Mouse (Mus musculus) hindbrain, postnatal 0 days (tissue): Measurements from ENCODE around the gene Hoxa10. TPM values are rescaled to one million over a fixed set of nuclear protein-coding genes. Genes with fewer than 3 reads are reported as not detected.

ENCODE experiments used
- ATAC-seq: fragments of 200-750 bp; cut with Nextera tagmentation; 2 replicates; pipeline ENCODE4 v1.8.0; 2017; ENCODE audit warnings: mild to moderate bottlenecking, moderate TSS enrichment, moderate library complexity
- DNase-seq: peaks from one replicate; pipeline ENCODE4 v3.0.0-alpha.2; 2015; ENCODE audit warnings: low spot score
- H3K27ac ChIP-seq: fragments of 300-500 bp; sonication (generic); 2 replicates; pipeline ENCODE4 v1.5.1; 2014; ENCODE audit warnings: mild to moderate bottlenecking
- H3K27me3 ChIP-seq: fragments of 300-500 bp; sonication (generic); 2 replicates; pipeline ENCODE4 v1.6.1; 2014; ENCODE audit warnings: low read length, mixed read lengths; ENCODE audit not compliant: insufficient read depth
- H3K36me3 ChIP-seq: fragments of 300-500 bp; sonication (generic); 2 replicates; pipeline ENCODE4 v1.6.1; 2014; ENCODE audit warnings: low read length, mixed read lengths; ENCODE audit not compliant: insufficient read depth
- H3K4me1 ChIP-seq: fragments of 300-500 bp; sonication (generic); 2 replicates; pipeline ENCODE4 v1.6.1; 2014; ENCODE audit warnings: antibody characterized with exemption, low read length, mixed read lengths; ENCODE audit not compliant: insufficient read depth
- H3K4me2 ChIP-seq: fragments of 300-500 bp; sonication (generic); 2 replicates; pipeline ENCODE4 v1.6.1; 2014; ENCODE audit warnings: low read depth, mild to moderate bottlenecking, low read length, moderate library complexity, mixed read lengths
- H3K4me3 ChIP-seq: fragments of 300-500 bp; sonication (generic); 2 replicates; pipeline ENCODE4 v1.5.1; 2014; ENCODE audit warnings: low read length
- H3K9ac ChIP-seq: fragments of 300-500 bp; sonication (generic); replicated peaks from 2 replicates; pipeline ENCODE4 v1.6.1; 2014; ENCODE audit warnings: mild to moderate bottlenecking, low read length, moderate library complexity, mixed read lengths
- H3K9me3 ChIP-seq: fragments of 300-500 bp; sonication (generic); 2 replicates; pipeline ENCODE4 v1.6.1; 2016; ENCODE audit warnings: low read length, mixed read lengths
- CTCF ChIP-seq: IDR thresholded peaks from 2 replicates; pipeline ENCODE4 v1.5.1; 2016; ENCODE audit warnings: antibody characterized with exemption, control low read depth, low read depth
- WGBS: fragments of 180-500 bp; shearing (Covaris S2); extraction: QIAGEN DNeasy Blood & Tissue Kit; methylation state at CpG from one replicate; pipeline ENCODE4 v1.1.7; 2014; 5-methylcytosine and 5-hydroxymethylcytosine counted together
- polyA plus RNA-seq: library from polyadenylated mRNA; unstranded; fragments of >200 nt; fragmentation: Nextera tagmentation; extraction: Ambion mirVana; gene quantifications from 2 replicates; pipeline ENCODE4 v1.2.1, GENCODE M21; 2015
- total RNA-seq: library from RNA; depleted of rRNA; stranded (reverse); fragments of >200 nt; gene quantifications from 2 replicates; pipeline ENCODE4 v1.2.3, GENCODE M21; 2014

Gene Hoxa10
- total and polyA plus RNA-seq, 2 experiments from 2014 or later: not detected

DNA sequence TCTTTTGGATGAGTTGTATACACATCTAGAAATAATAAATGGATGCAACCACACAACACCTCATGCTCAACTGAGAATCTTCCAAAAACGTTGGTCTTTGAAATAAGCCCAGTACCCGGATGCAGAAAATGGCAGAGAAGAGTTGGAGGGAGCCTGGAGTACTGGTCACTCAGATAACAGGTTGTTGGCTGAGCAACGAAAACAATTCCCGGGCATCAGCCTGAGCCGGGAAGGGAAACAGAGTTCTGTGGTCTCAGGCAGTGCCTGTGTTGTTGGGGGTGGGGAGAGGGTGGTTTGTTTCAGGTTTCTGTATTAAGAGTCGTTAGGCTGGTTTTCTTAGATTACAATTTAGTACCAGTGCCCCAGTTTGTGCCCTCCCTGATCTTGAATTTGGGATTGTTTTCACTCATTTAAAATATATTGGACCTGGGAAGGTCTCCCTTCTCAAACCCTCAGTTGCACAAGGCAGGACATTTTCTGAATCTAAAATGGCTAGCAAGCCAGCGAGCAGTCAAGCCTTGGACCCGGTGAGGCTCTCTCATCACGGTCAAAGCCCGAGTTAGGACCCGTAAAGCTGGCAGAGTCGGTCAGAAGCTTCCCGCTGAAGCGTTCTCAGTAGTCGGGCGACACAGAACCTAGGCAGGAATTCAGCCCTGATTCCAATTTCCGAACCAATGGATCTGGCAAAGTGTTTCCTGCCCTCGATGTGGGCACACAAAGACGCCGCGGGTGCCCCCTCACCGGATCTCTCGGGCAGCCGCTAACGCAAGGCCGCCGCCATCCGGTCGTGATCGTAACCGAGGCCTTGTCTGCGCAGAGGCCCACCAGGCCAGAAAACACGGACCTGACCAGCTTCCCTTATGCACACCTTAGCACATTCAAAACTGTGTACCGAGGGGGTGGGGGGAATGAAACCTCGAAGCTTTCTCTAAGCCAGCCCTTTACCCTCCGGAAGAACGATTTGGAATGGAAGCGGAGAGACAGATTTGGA is 11.9 kb downstream of the Hoxa10 start:
- no peak overlapping the region for H3K4me3 ChIP-seq
- H3K27ac ChIP-seq: no peak overlapping the region
- H3K9ac ChIP-seq: no peak overlapping the region
- no peaks in the 10 kb centered on the region for H3K4me1 ChIP-seq
- H3K9me3 ChIP-seq: no peaks in the 10 kb centered on the region
- peaks cover 94% of the 10 kb centered on the region for H3K27me3 ChIP-seq
- ATAC-seq (no peak), DNase-seq (no peak)
- TF ChIP-seq CTCF: no peak; the same call in 1 of the 2 replicates
- H3K4me2 ChIP-seq: no peak overlapping the region
- no peaks in the 10 kb centered on the region for H3K36me3 ChIP-seq
- WGBS: 2% methylated on average over 38 of the region's 38 CpGs

DNA sequence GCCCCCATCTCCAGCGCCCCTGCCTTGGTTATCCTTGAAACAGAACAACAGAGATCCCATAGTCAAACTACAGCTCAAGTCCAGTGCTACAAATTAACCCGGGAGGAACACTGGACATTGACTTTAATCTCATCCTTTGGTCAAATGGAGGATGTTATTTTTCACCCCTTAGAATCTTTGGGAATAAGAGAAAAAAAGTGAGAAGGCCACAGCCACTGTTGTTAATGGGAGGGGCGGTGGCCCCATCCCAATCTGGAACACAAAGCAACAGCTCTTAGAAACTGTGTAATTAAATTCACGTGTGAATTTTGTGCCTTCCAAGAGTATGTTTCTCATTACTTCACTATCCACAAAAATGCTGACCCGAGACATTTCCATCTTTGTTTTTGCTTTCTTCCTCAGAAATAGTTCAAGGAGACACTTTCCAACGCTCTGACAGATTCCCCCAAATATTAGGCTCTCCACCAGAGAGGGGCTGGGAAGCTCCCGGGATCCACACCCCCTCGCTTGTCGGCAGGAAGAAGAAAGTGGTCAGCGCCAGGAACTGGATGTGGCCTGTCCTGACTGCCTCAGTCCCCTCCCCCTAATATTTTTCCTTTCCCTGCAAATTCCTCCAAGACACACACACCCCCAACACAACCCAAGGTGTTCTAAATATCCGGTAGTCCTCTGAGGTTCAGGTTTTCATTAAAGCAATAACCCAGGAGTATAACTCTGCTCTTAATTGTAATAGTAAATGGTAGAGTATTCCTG is 13.0 kb downstream of the Hoxa10 start:
- DNase-seq (no peak), ATAC-seq (no peak)
- 6% methylated on average over 11 of the region's 11 CpGs for WGBS
- no peaks in the 10 kb centered on the region for H3K36me3 ChIP-seq
- H3K4me1 ChIP-seq: no peaks in the 10 kb centered on the region
- no peak overlapping the region for H3K27ac ChIP-seq
- no peaks in the 10 kb centered on the region for H3K9me3 ChIP-seq
- no peak overlapping the region for H3K4me3 ChIP-seq
- H3K9ac ChIP-seq: no peak overlapping the region
- peaks cover 94% of the 10 kb centered on the region for H3K27me3 ChIP-seq
- TF ChIP-seq CTCF: no peak
- H3K4me2 ChIP-seq: no peak overlapping the region

DNA sequence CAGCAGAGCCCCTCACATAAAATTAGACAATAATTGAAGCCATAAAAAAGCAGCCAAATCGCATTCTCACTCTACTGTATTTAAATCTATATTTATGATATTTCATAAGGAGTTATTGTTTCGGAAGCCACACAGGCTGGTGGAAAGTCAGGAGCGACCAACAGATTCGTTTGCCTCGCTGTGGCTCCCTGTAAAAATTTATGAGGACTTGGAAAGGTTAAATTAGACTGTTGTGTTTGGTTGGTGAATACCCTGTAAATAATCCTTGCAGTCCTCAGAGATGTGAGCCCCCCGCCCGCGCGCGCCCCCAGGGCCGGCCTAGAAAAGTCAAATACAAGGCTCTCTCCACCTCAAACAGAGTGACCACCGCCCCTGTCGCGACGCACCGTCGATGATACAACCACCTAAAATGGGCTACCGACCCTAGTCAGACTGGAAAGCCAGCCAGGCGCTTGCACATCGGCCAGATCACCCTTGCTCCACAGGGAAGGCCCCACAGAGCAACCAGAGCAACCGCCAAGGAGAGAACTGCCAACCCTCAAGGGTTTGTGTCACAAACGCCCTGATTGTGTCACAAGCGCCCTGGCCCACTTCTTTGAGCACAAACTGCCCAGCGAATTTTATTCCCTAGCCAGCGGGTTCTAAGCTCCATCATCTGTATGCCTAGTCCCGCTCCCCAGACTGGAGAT is 13.9 kb downstream of the Hoxa10 start:
- peaks cover 94% of the 10 kb centered on the region for H3K27me3 ChIP-seq
- H3K36me3 ChIP-seq: no peaks in the 10 kb centered on the region
- no peak for TF ChIP-seq CTCF
- no peak overlapping the region for H3K27ac ChIP-seq
- H3K4me2 ChIP-seq: no peak overlapping the region
- H3K9me3 ChIP-seq: no peaks in the 10 kb centered on the region
- DNase-seq (no peak), ATAC-seq (no peak)
- 4% methylated on average over 26 of the region's 26 CpGs for WGBS
- H3K9ac ChIP-seq: no peak overlapping the region
- H3K4me1 ChIP-seq: no peaks in the 10 kb centered on the region
- H3K4me3 ChIP-seq: no peak overlapping the region

DNA sequence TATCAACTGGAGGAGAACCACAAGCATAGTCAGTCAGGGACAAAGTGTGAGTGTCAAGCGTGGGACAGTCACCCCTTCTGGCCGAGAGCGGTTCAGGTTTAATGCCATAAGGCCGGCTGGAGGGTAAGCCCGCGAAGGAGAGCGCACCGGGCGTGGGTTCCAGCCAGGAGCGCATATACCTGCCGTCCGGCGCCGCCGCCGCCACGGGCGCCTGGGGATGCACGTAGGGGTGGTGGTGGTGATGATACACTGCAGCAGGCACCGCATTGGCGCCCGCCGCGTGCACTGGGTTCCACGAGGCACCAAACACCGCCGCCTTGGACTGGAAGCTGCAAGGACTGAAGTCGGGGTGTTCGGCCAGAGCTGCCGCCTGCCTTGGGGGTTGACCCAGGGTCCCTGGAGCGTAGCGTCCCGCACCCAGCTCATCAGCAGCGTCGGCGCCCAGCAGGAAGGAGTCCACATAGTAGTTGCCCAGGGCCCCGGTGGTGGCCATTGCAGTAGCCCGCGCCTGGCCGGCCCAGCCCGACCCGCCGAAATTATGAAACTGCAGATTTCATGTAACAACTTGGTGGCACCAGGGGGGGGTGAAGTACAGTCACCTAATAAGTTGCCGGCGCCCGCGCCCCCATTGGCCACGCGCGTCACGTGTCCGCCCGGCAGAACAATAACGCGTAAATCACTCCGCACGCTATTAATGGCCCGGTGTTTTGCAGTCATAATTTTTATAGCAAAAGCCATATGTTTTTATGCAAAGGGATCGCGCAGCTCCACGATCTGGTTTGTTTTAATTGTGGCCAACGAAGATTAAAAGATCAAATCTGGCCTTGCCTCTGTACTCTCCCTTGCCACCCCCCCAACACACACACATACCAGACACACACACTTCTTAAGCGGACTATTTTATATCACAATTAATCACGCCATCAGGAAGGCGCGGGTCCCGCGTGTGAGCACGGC is 14.8 kb downstream of the Hoxa10 start:
- TF ChIP-seq CTCF: no peak
- Histone ChIP-seq H3K27me3 (peaks cover 96% of the 10 kb centered on the region), H3K4me1 (no peaks in the 10 kb centered on the region), H3K36me3 (no peaks in the 10 kb centered on the region), H3K9ac (no peak overlapping the region), H3K4me2 (no peak overlapping the region), H3K27ac (no peak overlapping the region), H3K4me3 (no peak overlapping the region), H3K9me3 (no peaks in the 10 kb centered on the region)
- WGBS: 4% methylated on average over 67 of the region's 69 CpGs
- DNase-seq (no peak), ATAC-seq (no peak)

DNA sequence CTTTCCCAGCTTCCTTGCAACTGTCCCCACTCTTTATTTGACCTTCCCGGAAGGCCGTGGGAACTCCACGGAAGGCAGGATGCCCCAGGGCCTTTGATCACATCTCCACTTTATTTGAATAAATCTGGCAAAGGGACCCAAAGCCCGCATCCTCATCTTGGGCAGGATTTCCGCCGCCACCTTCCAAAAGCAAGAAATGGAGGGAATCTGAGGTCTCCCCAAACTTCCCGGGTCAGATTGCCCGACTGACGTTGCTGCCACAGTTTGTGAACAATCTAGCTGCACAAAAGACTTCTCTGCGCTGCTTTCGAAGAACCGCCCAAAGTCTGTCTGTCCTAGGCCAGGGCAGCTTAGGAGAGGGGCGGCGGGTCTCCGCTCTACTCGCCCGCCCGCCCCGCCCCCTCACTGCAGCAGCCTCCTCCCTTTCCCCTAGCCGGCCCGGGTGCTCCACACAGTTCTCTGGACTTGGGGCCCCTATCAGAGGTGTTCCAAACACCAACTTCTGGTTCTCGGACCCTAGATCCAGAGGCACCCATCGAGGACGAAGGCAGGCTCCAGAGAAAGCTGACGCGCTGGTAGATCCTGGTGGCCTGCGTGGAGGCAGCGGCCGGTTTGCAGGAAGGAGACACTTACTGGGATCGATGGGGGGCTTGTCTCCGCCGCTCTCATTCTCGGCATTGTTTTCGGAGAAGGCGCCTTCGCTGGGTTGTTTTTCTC is 15.6 kb downstream of the Hoxa10 start:
- no peak overlapping the region; the same call in 1 of the 2 replicates for H3K4me3 ChIP-seq
- under 1% methylated on average over 36 of the region's 36 CpGs for WGBS
- H3K36me3 ChIP-seq: no peaks in the 10 kb centered on the region
- DNase-seq (no peak), ATAC-seq (no peak)
- H3K4me1 ChIP-seq: no peaks in the 10 kb centered on the region
- no peak overlapping the region for H3K4me2 ChIP-seq
- no peak overlapping the region for H3K9ac ChIP-seq
- H3K27me3 ChIP-seq: peaks cover 93% of the 10 kb centered on the region
- TF ChIP-seq CTCF: no peak
- H3K27ac ChIP-seq: no peak overlapping the region
- H3K9me3 ChIP-seq: no peaks in the 10 kb centered on the region
